Mouse (Mus musculus): ENCODE data around the gene Dpp6.

- TF ChIP-seq CTCF (IDR thresholded peaks at IDR 0.05; ENCODE audit: low read depth, low read length) (no peak), GATA1 (IDR thresholded peaks at IDR 0.05; ENCODE audit: borderline replicate concordance, low read length) (no peak), TAL1 (conservative IDR thresholded peaks at IDR 0.05; ENCODE audit: low read depth, low read length) (no peak), POLR2AphosphoS5 (IDR thresholded peaks at IDR 0.05; ENCODE audit: insufficient replicate concordance, low read depth, low read length) (no peak)
These were observed 558.8 kb downstream of the Dpp6 start for GRCm38 (mm10) chr5:27375841-27376240.

All from G1E (cell line).